Mouse (Mus musculus) thymus, adult 2 months (tissue): Measurements from ENCODE around the gene Calm3.

Experiments
- CTCF ChIP-seq: fragments of 200-500 bp; IDR thresholded peaks from 2 replicates; pipeline ENCODE4 v1.5.1; 2012; ENCODE audit warnings: mild to moderate bottlenecking, control low read depth, low read length, moderate library complexity, borderline replicate concordance; ENCODE audit not compliant: control insufficient read depth, poor library complexity, insufficient read depth; ENCODE audit errors: extremely low read depth
- POLR2A ChIP-seq: fragments of 200-500 bp; IDR thresholded peaks from 2 replicates; pipeline ENCODE4 v1.6.1; 2012; ENCODE audit warnings: mild to moderate bottlenecking, low read length, control low read depth, moderate library complexity; ENCODE audit not compliant: control insufficient read depth, poor library complexity, insufficient read depth; ENCODE audit errors: extremely low read depth

DNA sequence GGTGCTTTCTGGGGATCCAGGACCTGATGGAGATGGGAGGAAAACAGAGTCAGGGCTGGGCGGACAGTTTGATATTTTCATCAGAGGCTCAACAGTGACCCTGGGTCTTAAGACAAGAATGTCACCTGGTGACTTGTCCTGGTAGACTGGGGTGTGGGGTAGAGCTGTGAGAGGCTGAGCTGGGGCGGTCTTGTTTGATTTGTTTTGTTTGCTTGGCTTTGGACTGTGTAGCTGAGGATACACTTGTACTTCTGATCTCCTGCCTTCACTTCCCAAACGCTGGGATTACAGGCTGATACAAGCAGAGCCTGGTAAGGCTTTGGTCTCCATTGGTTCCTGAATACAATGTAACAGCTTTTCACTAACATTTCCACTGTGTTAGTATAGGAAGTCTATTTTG is 56.4 kb downstream of the Calm3 start:
- TF ChIP-seq CTCF (no peak), POLR2A (no peak)
